Mouse (Mus musculus) intestine, embryonic 16.5 days (tissue): ENCODE results near the gene Car5a. TPM values are rescaled to one million over a fixed set of nuclear protein-coding genes. Genes with fewer than 3 reads are reported as not detected.

Experiments used
- ATAC-seq: fragments of 200-750 bp; cut with Nextera tagmentation; 2 replicates; pipeline ENCODE4 v1.8.0; 2017; ENCODE audit warnings: moderate TSS enrichment, moderate library complexity
- H3K27ac ChIP-seq: fragments of 300-500 bp; sonication (generic); 2 replicates; pipeline ENCODE4 v1.5.1; 2014; ENCODE audit warnings: mild to moderate bottlenecking, low read length
- H3K27me3 ChIP-seq: fragments of 300-500 bp; sonication (generic); replicated peaks from 2 replicates; pipeline ENCODE4 v1.6.1; 2014; ENCODE audit warnings: low read length, control low read depth, mixed read lengths; ENCODE audit not compliant: control insufficient read depth, insufficient read depth
- H3K36me3 ChIP-seq: fragments of 300-500 bp; sonication (generic); 2 replicates; pipeline ENCODE4 v1.6.1; 2014; ENCODE audit warnings: low read length, control low read depth; ENCODE audit not compliant: control insufficient read depth, insufficient read depth
- H3K4me1 ChIP-seq: fragments of 300-500 bp; sonication (generic); 2 replicates; pipeline ENCODE4 v1.6.1; 2014; ENCODE audit warnings: low read length, control low read depth, mixed read lengths; ENCODE audit not compliant: control insufficient read depth, insufficient read depth
- H3K4me2 ChIP-seq: fragments of 300-500 bp; sonication (generic); 2 replicates; pipeline ENCODE4 v1.6.1; 2014; ENCODE audit warnings: low read depth, low read length, control low read depth
- H3K4me3 ChIP-seq: fragments of 300-500 bp; sonication (generic); 2 replicates; pipeline ENCODE4 v1.5.1; 2014; ENCODE audit warnings: mild to moderate bottlenecking, low read length
- H3K9ac ChIP-seq: fragments of 300-500 bp; sonication (generic); 2 replicates; pipeline ENCODE4 v1.6.1; 2014; ENCODE audit warnings: low read depth, low read length
- H3K9me3 ChIP-seq: fragments of 300-500 bp; sonication (generic); 2 replicates; pipeline ENCODE4 v1.6.1; 2016; ENCODE audit warnings: low read length, control low read depth; ENCODE audit not compliant: control insufficient read depth
- WGBS: fragments of 180-500 bp; shearing (Covaris S2); extraction: QIAGEN DNeasy Blood & Tissue Kit; methylation state at CpG from one replicate; pipeline ENCODE4 v1.1.7; 2014; 5-methylcytosine and 5-hydroxymethylcytosine counted together
- polyA plus RNA-seq: library from polyadenylated mRNA; unstranded; fragments of >200 nt; fragmentation: Nextera tagmentation; extraction: Ambion mirVana; gene quantifications from 2 replicates; pipeline ENCODE4 v1.2.1, GENCODE M21; 2015

Gene Car5a
- polyA plus RNA-seq, 1 experiment from 2014 or later, result 0.31 TPM

DNA sequence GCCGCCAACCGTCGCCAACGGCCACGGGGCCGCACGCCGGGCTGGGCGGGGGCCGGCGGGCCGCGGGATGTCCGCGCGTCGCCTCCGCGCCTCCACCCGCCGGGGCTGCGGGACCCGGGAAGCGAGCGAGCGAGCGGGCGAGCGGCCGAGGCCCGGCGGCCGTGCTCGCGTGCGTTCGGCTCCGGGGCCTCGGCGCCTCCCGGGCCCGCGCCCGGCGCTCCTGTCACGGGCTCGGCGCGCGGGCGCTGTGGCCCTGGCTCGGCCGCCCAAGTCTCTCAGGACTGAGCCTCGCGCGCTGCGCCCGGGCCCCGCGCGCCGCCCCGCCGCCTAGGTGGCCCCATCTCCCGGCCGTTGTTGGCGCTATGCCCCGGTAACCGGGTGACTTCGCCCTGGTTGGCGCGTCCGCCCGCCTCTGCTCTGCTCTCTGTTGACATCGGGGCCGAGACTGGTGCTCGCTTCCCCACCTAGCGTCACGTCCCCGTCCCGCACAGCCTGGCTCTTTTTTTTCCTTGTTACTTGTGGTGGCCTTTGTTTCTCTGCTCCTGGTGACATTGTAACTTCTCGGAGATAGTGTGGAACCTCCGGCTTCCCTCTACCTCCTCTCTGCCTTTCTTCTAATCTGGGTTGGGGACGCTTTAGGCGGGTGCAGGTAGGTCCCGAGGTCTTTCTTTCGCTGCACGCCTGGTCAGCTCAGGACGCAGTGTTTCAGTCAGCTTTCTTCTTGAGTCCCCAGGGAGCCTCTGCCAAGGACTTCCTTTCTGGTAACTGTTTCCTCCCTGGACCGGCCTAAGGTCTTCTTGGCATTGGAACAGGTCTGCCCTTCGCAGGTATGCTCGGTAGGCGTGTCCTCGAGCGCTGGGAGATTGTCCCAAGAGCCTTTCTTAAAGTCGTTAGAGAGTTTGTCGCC lies 6.3 kb upstream of the Car5a start:
- Histone ChIP-seq H3K27ac (peak overlapping the region; percentile 96), H3K27me3 (no peaks in the 10 kb centered on the region), H3K4me3 (peak overlapping the region; percentile 71), H3K4me2 (peak overlapping the region; percentile 58), H3K4me1 (peaks cover 30% of the 10 kb centered on the region), H3K36me3 (no peaks in the 10 kb centered on the region), H3K9me3 (no peaks in the 10 kb centered on the region), H3K9ac (peak overlapping the region; percentile 96)
- under 1% methylated on average over 76 of the region's 97 CpGs for WGBS
- peak; percentile 11 for ATAC-seq

DNA sequence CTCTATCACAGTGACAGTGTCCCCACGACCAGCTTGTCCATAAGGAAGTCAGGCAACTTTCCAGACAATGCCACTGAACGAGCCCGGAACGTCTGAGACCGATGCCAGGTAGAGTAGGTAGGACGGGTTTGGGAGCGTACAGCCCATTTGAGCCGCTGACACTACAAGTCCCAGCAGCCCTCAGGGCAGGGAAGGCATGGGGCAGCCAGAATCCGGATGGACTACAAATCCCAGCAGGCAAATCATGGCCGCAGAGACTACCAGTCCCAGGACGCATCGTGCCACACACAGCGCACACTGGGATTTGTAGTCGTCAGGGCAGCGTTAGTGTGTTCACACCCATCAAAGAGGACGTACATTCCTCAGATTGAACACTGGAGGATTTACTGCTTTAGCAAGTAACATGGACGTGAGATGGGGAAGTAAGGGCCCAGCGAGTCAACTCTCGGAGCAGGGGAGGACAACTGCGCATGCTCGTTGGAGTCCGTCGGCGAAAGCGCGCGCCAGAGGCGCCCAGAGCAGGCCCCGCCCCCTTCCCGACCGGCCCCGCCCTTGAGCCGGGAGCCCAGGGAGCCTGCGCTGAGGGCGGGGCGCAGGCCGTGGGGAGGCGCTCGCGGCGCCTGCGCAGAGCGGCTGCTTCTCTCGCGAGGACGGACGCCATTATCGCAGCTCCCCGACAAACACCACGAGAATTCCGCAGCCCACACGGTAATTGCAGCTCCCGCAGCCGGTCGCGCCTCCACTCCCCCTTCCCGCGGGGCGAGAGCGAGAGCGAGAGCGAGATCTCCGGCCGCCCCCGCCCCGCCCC lies 5.4 kb upstream of the Car5a start:
- ATAC-seq, result peak; percentile 97
- Histone ChIP-seq H3K36me3 (no peaks in the 10 kb centered on the region), H3K27me3 (no peaks in the 10 kb centered on the region), H3K9ac (peak overlapping the region; percentile 96), H3K4me3 (peak overlapping the region; percentile 71), H3K9me3 (no peaks in the 10 kb centered on the region), H3K4me2 (peak overlapping the region; percentile 58), H3K4me1 (peaks cover 30% of the 10 kb centered on the region), H3K27ac (peak overlapping the region; percentile 96)
- WGBS, result under 1% methylated on average over 55 of the region's 66 CpGs

DNA sequence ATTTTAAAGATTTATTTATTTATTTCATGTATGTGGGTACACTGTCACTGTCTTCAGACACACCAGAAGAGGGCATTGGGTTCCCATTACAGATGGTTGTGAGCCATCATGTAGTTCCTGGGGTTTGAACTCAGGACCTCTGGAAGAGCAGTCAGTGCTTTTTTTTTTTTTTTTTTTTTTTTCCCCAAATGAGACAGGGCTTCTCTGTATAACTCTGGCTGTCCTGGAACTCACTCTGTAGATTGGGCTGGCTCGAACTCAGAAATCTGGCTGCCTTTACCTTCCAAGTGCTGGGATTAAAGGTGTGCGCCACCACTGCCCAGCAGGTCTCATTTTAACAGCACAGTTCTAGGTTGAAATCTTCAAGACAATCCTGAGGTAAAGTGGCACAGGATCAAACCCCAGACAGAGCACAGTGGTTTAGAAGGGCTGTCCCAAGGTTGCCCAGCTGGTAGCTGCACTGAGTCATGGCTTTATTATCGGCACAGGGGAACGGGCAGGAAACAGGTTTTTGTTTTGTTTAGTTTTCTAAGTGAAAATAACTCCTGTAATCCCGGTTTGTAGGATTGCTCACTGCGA lies 4.6 kb upstream of the Car5a start, which contains the start of gene Banp:
Banp (plus strand) TSS at position 529 of the 579 bp plus-strand sequence.
- Histone ChIP-seq H3K27ac (peak within 1 kb of the TSS; percentile 96), H3K4me1 (peaks cover 27% of the 10 kb centered on the region), H3K27me3 (no peaks in the 10 kb centered on the region), H3K4me3 (peak within 1 kb of the TSS; percentile 71), H3K36me3 (no peaks in the 10 kb centered on the region), H3K9ac (peak within 1 kb of the TSS; percentile 96), H3K9me3 (no peaks in the 10 kb centered on the region), H3K4me2 (peak within 1 kb of the TSS; percentile 67)
- ATAC-seq, result no peak
- WGBS, result 58% methylated on average over 6 of the region's 6 CpGs

DNA sequence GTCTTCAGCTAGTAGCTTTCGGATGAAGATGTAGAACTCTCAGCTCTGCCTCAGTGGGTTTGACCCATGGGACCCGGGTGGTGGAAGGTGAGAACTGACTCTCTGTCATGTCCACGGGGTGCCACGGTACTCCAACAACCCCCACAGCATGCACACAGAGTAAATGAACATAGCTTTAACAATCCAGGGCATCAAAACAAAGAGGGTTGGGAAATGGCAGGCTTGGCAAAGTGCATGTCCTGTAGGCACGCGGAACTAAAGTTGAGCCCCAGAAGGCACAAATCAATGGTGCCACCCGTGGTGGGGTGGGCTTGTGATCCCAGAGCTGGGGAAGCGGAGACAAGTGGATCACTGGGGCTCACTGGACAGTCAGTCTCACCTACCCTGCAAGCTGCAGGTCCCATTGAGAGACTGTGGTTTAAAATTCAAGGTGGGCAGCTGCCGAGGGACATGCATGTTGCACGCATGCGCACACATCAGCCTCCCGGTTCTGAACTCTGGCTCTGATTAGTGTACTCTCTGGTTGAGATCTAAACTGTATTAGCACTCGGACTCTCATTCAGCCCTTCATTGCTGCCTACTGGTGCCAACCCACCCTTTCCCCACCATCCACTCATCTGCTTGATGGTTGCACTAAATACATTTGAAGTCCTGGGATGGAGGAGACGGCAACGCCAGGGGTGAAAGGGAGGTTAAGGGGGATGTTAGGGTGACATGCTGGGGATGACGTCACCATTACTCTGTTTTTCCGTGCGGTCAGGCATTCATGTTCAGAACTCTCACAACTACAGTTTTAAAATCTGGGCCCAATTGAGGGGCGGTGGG lies 3.8 kb upstream of the Car5a start:
- H3K27me3 ChIP-seq, result no peaks in the 10 kb centered on the region
- WGBS, result 60% methylated on average over 19 of the region's 19 CpGs
- peaks cover 27% of the 10 kb centered on the region for H3K4me1 ChIP-seq
- H3K36me3 ChIP-seq, result no peaks in the 10 kb centered on the region
- peak overlapping the region; percentile 46 for H3K4me3 ChIP-seq
- no peak for ATAC-seq
- peak overlapping the region; percentile 69 for H3K9ac ChIP-seq
- no peaks in the 10 kb centered on the region for H3K9me3 ChIP-seq
- H3K27ac ChIP-seq, result peak overlapping the region; percentile 91
- H3K4me2 ChIP-seq, result peak overlapping the region; percentile 67

DNA sequence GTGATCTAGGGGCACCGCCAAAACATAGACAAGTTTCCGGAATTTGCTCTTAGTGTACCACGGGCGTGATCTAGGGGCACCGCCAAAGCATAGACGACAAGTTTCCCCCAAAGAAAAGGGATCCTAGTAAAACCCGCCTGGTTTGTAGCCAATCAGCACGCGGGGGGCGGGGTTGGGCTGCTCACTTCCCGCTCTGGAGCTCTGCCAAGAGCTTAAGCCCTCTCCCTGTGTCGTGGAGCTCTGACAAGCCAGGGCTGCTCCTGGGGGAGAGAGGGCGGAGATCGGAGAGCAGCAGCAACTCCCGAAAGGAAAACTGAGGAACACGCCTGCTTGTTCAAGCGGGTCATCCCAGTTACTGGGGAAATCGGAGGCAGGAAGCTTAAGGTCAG lies 3.0 kb upstream of the Car5a start:
- ATAC-seq, result peak; percentile 34
- WGBS, result under 1% methylated on average over 18 of the region's 18 CpGs
- Histone ChIP-seq H3K4me1 (peaks cover 25% of the 10 kb centered on the region), H3K36me3 (no peaks in the 10 kb centered on the region), H3K27ac (peak overlapping the region; percentile 91), H3K9me3 (no peaks in the 10 kb centered on the region), H3K9ac (peak overlapping the region; percentile 69), H3K27me3 (no peaks in the 10 kb centered on the region), H3K4me2 (peak overlapping the region; percentile 67), H3K4me3 (peak overlapping the region; percentile 46)

DNA sequence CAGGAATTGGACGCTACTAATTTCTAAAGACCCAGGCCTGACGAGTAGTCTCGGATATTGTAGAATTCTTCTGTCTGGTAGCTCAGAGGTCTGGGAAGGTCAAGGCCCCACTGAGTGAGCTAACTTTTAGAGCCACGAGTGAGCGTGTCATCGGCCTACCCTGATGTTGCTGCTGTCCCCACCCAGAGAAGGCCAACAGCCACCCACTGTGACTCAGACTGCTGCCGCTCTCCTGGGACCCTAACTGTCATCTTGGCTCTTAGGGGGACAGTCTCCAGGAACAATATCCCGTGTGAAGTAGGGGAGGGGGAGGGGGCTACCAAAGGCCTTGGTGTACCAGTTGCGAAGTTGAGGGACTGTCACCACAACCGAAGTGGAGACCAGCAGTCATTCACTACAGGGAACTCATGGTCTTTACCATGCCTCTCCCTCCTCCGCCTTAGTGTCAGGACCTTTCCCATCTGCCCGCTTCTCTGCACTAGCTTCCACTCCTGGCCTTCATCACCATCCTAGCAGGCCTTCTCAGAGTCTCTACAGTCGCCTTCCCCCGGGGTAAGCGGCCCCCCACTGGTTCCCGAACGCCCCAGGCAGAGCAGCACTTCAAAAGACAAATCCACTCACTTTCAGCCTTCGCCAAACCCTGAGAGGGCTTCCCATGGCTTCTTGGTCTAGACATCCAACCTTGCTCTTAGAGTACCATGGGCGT lies 2.5 kb upstream of the Car5a start:
- WGBS, result 37% methylated on average over 19 of the region's 19 CpGs
- ATAC-seq, result no peak

DNA sequence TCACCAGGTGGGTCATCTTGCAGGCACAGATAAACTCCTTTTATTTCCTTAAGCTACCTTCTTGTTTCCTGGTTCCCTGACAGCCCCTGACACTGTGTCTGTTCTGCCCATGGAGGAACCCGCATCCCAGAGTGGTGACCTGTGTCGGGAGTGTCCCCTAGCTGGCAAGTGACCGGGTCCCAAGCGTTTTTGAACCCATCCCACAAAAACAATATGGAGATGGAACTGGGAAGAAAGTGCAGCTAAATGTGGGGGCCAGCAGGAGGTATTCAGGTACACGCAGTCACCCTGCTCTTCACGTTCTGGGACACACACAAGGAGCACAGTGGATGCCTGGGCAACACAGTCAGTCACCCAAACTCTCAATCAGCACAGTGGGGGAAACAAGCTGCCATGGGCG lies 1.6 kb upstream of the Car5a start:
- Histone ChIP-seq H3K27me3 (no peaks in the 10 kb centered on the region), H3K27ac (no peak overlapping the region), H3K36me3 (no peaks in the 10 kb centered on the region), H3K4me3 (no peak overlapping the region), H3K4me2 (no peak overlapping the region), H3K4me1 (peaks cover 18% of the 10 kb centered on the region), H3K9ac (no peak overlapping the region), H3K9me3 (no peaks in the 10 kb centered on the region)
- no peak for ATAC-seq
- 91% methylated on average over 7 of the region's 7 CpGs for WGBS

More for the DNA sequence above, 2.5 kb upstream of the Car5a start:
- peak overlapping the region; percentile 67 for H3K4me2 ChIP-seq
- no peaks in the 10 kb centered on the region for H3K9me3 ChIP-seq
- H3K4me1 ChIP-seq, result peaks cover 23% of the 10 kb centered on the region
- no peaks in the 10 kb centered on the region for H3K27me3 ChIP-seq
- H3K9ac ChIP-seq, result peak overlapping the region; percentile 69
- H3K36me3 ChIP-seq, result no peaks in the 10 kb centered on the region
- H3K4me3 ChIP-seq, result peak overlapping the region; percentile 46
- H3K27ac ChIP-seq, result peak overlapping the region; percentile 76

DNA sequence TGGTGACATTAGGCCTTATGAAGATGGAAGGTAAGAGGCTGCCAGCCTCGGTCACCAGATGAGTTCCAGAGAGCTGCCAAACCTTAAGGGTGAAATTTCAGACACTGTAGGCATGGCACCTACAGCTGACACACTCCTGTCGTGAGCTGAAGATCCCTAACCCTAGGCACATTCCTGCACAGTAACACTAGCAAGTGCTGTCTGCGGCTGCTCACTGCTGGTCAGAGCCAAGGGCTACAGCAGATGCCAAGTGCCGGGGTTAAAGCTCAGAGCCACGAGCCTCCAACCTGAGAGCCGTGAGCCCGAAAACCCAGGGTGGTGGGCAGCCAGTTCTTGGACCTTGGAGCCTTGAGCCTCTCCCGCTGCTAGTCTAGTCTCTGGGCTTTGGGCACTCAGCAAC lies 988 bp downstream of the Car5a start:
- Histone ChIP-seq H3K36me3 (no peaks in the 10 kb centered on the region), H3K27me3 (no peaks in the 10 kb centered on the region), H3K9me3 (no peaks in the 10 kb centered on the region), H3K4me1 (peaks cover 13% of the 10 kb centered on the region), H3K9ac (peak overlapping the region; percentile 24; the same call in 1 of the 2 replicates), H3K27ac (no peak overlapping the region), H3K4me3 (no peak overlapping the region), H3K4me2 (no peak overlapping the region)
- no peak for ATAC-seq
- 79% methylated on average over 8 of the region's 8 CpGs for WGBS
